Mouse (Mus musculus) forebrain, embryonic 11.5 days (tissue): ENCODE results near the gene Gm17334. TPM values are rescaled to one million over a fixed set of nuclear protein-coding genes. Genes with fewer than 3 reads are reported as not detected.
A peak's percentile ranks its signal among the peaks of the same experiment; 100 is the strongest.

Source experiments
- ATAC-seq: fragments of 200-750 bp; cut with Nextera tagmentation; replicated peaks from 2 replicates; pipeline ENCODE4 v1.8.0; 2017; ENCODE audit warnings: moderate TSS enrichment; ENCODE audit not compliant: low FRiP score
- DNase-seq: peaks from one replicate; pipeline ENCODE4 v3.0.0-alpha.2; 2017; ENCODE audit warnings: low spot score
- H3K27ac ChIP-seq: fragments of 300-500 bp; sonication (generic); 2 replicates; pipeline ENCODE4 v1.5.1; 2014; ENCODE audit warnings: low read depth, low read length
- H3K27me3 ChIP-seq: fragments of 300-500 bp; sonication (generic); 2 replicates; pipeline ENCODE4 v1.6.1; 2014; ENCODE audit warnings: mild to moderate bottlenecking, low read length, mixed read lengths; ENCODE audit not compliant: control insufficient read depth, insufficient read depth
- H3K36me3 ChIP-seq: fragments of 300-500 bp; sonication (generic); 2 replicates; pipeline ENCODE4 v1.6.1; 2014; ENCODE audit warnings: mild to moderate bottlenecking, low read length, moderate library complexity, mixed read lengths; ENCODE audit not compliant: control insufficient read depth, insufficient read depth
- H3K4me1 ChIP-seq: fragments of 300-500 bp; sonication (generic); replicated peaks from 2 replicates; pipeline ENCODE4 v1.6.1; 2014; ENCODE audit warnings: low read length, mixed read lengths; ENCODE audit not compliant: control insufficient read depth, insufficient read depth
- H3K4me2 ChIP-seq: fragments of 300-500 bp; sonication (generic); 2 replicates; pipeline ENCODE4 v1.6.1; 2014; ENCODE audit warnings: low read depth, mild to moderate bottlenecking, low read length, moderate library complexity, mixed read lengths; ENCODE audit not compliant: severe bottlenecking
- H3K4me3 ChIP-seq: fragments of 300-500 bp; sonication (generic); 2 replicates; pipeline ENCODE4 v1.5.1; 2014; ENCODE audit warnings: low read depth, low read length
- H3K9ac ChIP-seq: fragments of 300-500 bp; sonication (generic); 2 replicates; pipeline ENCODE4 v1.6.1; 2014; ENCODE audit warnings: low read length
- H3K9me3 ChIP-seq: fragments of 300-500 bp; sonication (generic); 2 replicates; pipeline ENCODE4 v1.6.1; 2016; ENCODE audit warnings: low read length, mixed read lengths; ENCODE audit not compliant: control insufficient read depth
- WGBS: fragments of 180-500 bp; shearing (Covaris S2); extraction: QIAGEN DNeasy Blood & Tissue Kit; methylation state at CpG from one replicate; pipeline ENCODE4 v1.1.7; 2014; 5-methylcytosine and 5-hydroxymethylcytosine counted together
- polyA plus RNA-seq: library from polyadenylated mRNA; unstranded; fragments of >200 nt; fragmentation: Nextera tagmentation; extraction: Ambion mirVana; gene quantifications from 2 replicates; pipeline ENCODE4 v1.2.1, GENCODE M21; 2014

Gene Gm17334
- polyA plus RNA-seq, 1 experiment from 2014 or later: not detected

- H3K36me3 ChIP-seq: no peaks in the 10 kb centered on the region
- peak overlapping the region; percentile 94; the same call in 1 of the 2 replicates for H3K4me2 ChIP-seq
- H3K9me3 ChIP-seq: no peaks in the 10 kb centered on the region
- WGBS: 87% methylated on average over 11 of the region's 11 CpGs
- H3K9ac ChIP-seq: no peak overlapping the region
- H3K27me3 ChIP-seq: peaks cover 5% of the 10 kb centered on the region; the same call in 1 of the 2 replicates
- H3K4me3 ChIP-seq: peak overlapping the region; percentile 65; the same call in 1 of the 2 replicates
- peaks cover 3% of the 10 kb centered on the region; the same call in 1 of the 2 replicates for H3K4me1 ChIP-seq
- DNase-seq (no peak), ATAC-seq (no peak)
- H3K27ac ChIP-seq: no peak overlapping the region
Observed at GRCm38 (mm10) chr11:53771001-53771744, 1.8 kb downstream of the Gm17334 start.

- Histone ChIP-seq H3K4me1 (peaks cover 3% of the 10 kb centered on the region; the same call in 1 of the 2 replicates), H3K9ac (peak overlapping the region; percentile 64), H3K36me3 (no peaks in the 10 kb centered on the region), H3K27me3 (peaks cover 5% of the 10 kb centered on the region; the same call in 1 of the 2 replicates), H3K9me3 (no peaks in the 10 kb centered on the region), H3K4me2 (peak overlapping the region; percentile 94), H3K4me3 (peak overlapping the region; percentile 65), H3K27ac (no peak overlapping the region)
- DNase-seq: peak; percentile 79
- peak; percentile 76 for ATAC-seq
- WGBS: under 1% methylated on average over 75 of the region's 75 CpGs
Observed at GRCm38 (mm10) chr11:53770125-53770791, 2.7 kb downstream of the Gm17334 start.

- H3K27ac ChIP-seq: no peak within 1 kb of the TSS
- H3K4me2 ChIP-seq: peak within 1 kb of the TSS; percentile 94
- peaks cover 3% of the 10 kb centered on the region; the same call in 1 of the 2 replicates for H3K4me1 ChIP-seq
- under 1% methylated on average over 40 of the region's 40 CpGs for WGBS
- peak; percentile 92 for DNase-seq
- no peaks in the 10 kb centered on the region for H3K36me3 ChIP-seq
- H3K4me3 ChIP-seq: peak within 1 kb of the TSS; percentile 65
- H3K27me3 ChIP-seq: peaks cover 5% of the 10 kb centered on the region; the same call in 1 of the 2 replicates
- peak; percentile 95 for ATAC-seq
- no peaks in the 10 kb centered on the region for H3K9me3 ChIP-seq
- peak within 1 kb of the TSS; percentile 64 for H3K9ac ChIP-seq
Observed at GRCm38 (mm10) chr11:53769760-53770124, 3.2 kb downstream of the Gm17334 start, which contains the start of gene Irf1. Irf1 (plus strand) TSS chr11:53770014.

GRCm38 (mm10) chr11:53769185-53769576 lies 3.8 kb downstream of the Gm17334 start:
- peak overlapping the region; percentile 94 for H3K4me2 ChIP-seq
- peaks cover 5% of the 10 kb centered on the region; the same call in 1 of the 2 replicates for H3K27me3 ChIP-seq
- WGBS: 63% methylated on average over 12 of the region's 12 CpGs

GRCm38 (mm10) chr11:53768422-53769184 lies 4.4 kb downstream of the Gm17334 start:
- H3K9me3 ChIP-seq: no peaks in the 10 kb centered on the region
- H3K4me3 ChIP-seq: no peak overlapping the region
- DNase-seq (no peak), ATAC-seq (no peak)
- 81% methylated on average over 13 of the region's 13 CpGs for WGBS
- H3K36me3 ChIP-seq: no peaks in the 10 kb centered on the region
- H3K27ac ChIP-seq: no peak overlapping the region
- peaks cover 5% of the 10 kb centered on the region; the same call in 1 of the 2 replicates for H3K27me3 ChIP-seq
- no peak overlapping the region for H3K9ac ChIP-seq
- H3K4me2 ChIP-seq: no peak overlapping the region
- peaks cover 7% of the 10 kb centered on the region; the same call in 1 of the 2 replicates for H3K4me1 ChIP-seq

More at GRCm38 (mm10) chr11:53769185-53769576, 3.8 kb downstream of the Gm17334 start:
- Histone ChIP-seq H3K9me3 (no peaks in the 10 kb centered on the region), H3K36me3 (no peaks in the 10 kb centered on the region), H3K4me1 (peaks cover 3% of the 10 kb centered on the region; the same call in 1 of the 2 replicates), H3K9ac (peak overlapping the region; percentile 43; the same call in 1 of the 2 replicates), H3K4me3 (peak overlapping the region; percentile 65; the same call in 1 of the 2 replicates), H3K27ac (no peak overlapping the region)
- DNase-seq (no peak), ATAC-seq (no peak)

GRCm38 (mm10) chr11:53764581-53764980 lies 8.4 kb downstream of the Gm17334 start:
- ATAC-seq: no peak

GRCm38 (mm10) chr11:53763496-53764140 lies 9.4 kb downstream of the Gm17334 start:
- DNase-seq (peak; percentile 81), ATAC-seq (peak; percentile 61)
- Histone ChIP-seq H3K4me1 (peaks cover 25% of the 10 kb centered on the region), H3K4me2 (peak overlapping the region; percentile 67), H3K9ac (peak overlapping the region; percentile 56), H3K36me3 (no peaks in the 10 kb centered on the region), H3K27ac (peak overlapping the region; percentile 18; the same call in 1 of the 2 replicates), H3K9me3 (no peaks in the 10 kb centered on the region), H3K4me3 (peak overlapping the region; percentile 24), H3K27me3 (peaks cover 12% of the 10 kb centered on the region; the same call in 1 of the 2 replicates)
- 4% methylated on average over 33 of the region's 33 CpGs for WGBS

More at GRCm38 (mm10) chr11:53764581-53764980, 8.4 kb downstream of the Gm17334 start:
- WGBS: 45% methylated on average over 5 of the region's 5 CpGs
- peak; percentile 49 for DNase-seq
- Histone ChIP-seq H3K36me3 (no peaks in the 10 kb centered on the region), H3K4me3 (no peak overlapping the region), H3K9me3 (no peaks in the 10 kb centered on the region), H3K27ac (no peak overlapping the region), H3K27me3 (peaks cover 12% of the 10 kb centered on the region; the same call in 1 of the 2 replicates), H3K4me2 (no peak overlapping the region), H3K4me1 (peaks cover 23% of the 10 kb centered on the region), H3K9ac (no peak overlapping the region)
